Mouse (Mus musculus) liver, embryonic 12.5 days (tissue): ENCODE measurements around the gene Gm34302. TPM values are rescaled to one million over a fixed set of nuclear protein-coding genes. Genes with fewer than 3 reads are reported as not detected.
"Not testable (repeated sequence)": the region's sequence is repeated elsewhere in the genome, so short reads cannot be mapped to it uniquely, and the experiment has no call there.

Experiments
- ATAC-seq: fragments of 200-750 bp; cut with Nextera tagmentation; 2 replicates; pipeline ENCODE4 v1.8.0; 2017; ENCODE audit warnings: moderate number of reproducible peaks, mild to moderate bottlenecking, moderate library complexity
- H3K27ac ChIP-seq: fragments of 300-500 bp; sonication (generic); 2 replicates; pipeline ENCODE4 v1.5.1; 2016; ENCODE audit warnings: mild to moderate bottlenecking
- H3K27me3 ChIP-seq: fragments of 300-500 bp; sonication (generic); replicated peaks from 2 replicates; pipeline ENCODE4 v1.6.1; 2016; ENCODE audit warnings: mild to moderate bottlenecking, moderate library complexity
- H3K36me3 ChIP-seq: fragments of 300-500 bp; sonication (generic); 2 replicates; pipeline ENCODE4 v1.6.1; 2016; ENCODE audit warnings: mild to moderate bottlenecking, moderate library complexity
- H3K4me1 ChIP-seq: fragments of 300-500 bp; sonication (generic); 2 replicates; pipeline ENCODE4 v1.6.1; 2016
- H3K4me2 ChIP-seq: fragments of 300-500 bp; sonication (generic); 2 replicates; pipeline ENCODE4 v1.6.1; 2016; ENCODE audit warnings: mild to moderate bottlenecking, moderate library complexity
- H3K4me3 ChIP-seq: fragments of 300-500 bp; sonication (generic); 2 replicates; pipeline ENCODE4 v1.5.1; 2016; ENCODE audit warnings: mild to moderate bottlenecking, moderate library complexity
- H3K9ac ChIP-seq: fragments of 300-500 bp; sonication (generic); 2 replicates; pipeline ENCODE4 v1.6.1; 2016; ENCODE audit warnings: mild to moderate bottlenecking, moderate library complexity
- H3K9me3 ChIP-seq: fragments of 300-500 bp; sonication (generic); replicated peaks from 2 replicates; pipeline ENCODE4 v1.6.1; 2016; ENCODE audit warnings: mild to moderate bottlenecking, moderate library complexity
- WGBS: fragments of 180-500 bp; shearing (Covaris S2); methylation state at CpG from one replicate; pipeline ENCODE4 v1.1.7; 2016; ENCODE audit not compliant: insufficient replicate concordance; 5-methylcytosine and 5-hydroxymethylcytosine counted together
- polyA plus RNA-seq: library from polyadenylated mRNA; unstranded; fragments of >200 nt; fragmentation: Nextera tagmentation; extraction: Ambion mirVana; gene quantifications from 2 replicates; pipeline ENCODE4 v1.2.1, GENCODE M21; 2016

Gm34302 gene
- polyA plus RNA-seq = not detected in 2 replicates

GRCm38 (mm10) chr3:63483726-63484125, at the start of gene Gm34302:
Gene Gm34302 (minus strand): TSS chr3:63483879.
- Histone ChIP-seq H3K9ac (no peak within 1 kb of the TSS), H3K4me1 (no peaks in the 10 kb centered on the region), H3K9me3 (no peaks in the 10 kb centered on the region), H3K36me3 (no peaks in the 10 kb centered on the region), H3K4me3 (no peak within 1 kb of the TSS), H3K27ac (no peak within 1 kb of the TSS), H3K4me2 (no peak within 1 kb of the TSS), H3K27me3 (no peaks in the 10 kb centered on the region)
- WGBS = 39% methylated on average over 1 of the region's 1 CpGs
- no peak for ATAC-seq

GRCm38 (mm10) chr3:63531847-63532246, 48.2 kb upstream of the Gm34302 start:
- WGBS = 19% methylated on average over 1 of the region's 1 CpGs
- no peaks in the 10 kb centered on the region for H3K4me1 ChIP-seq

GRCm38 (mm10) chr3:63517681-63518080, 34.0 kb upstream of the Gm34302 start:
- Histone ChIP-seq H3K4me1 (no peaks in the 10 kb centered on the region), H3K27ac (no peak overlapping the region), H3K4me2 (no peak overlapping the region), H3K4me3 (no peak overlapping the region), H3K9ac (no peak overlapping the region), H3K36me3 (no peaks in the 10 kb centered on the region), H3K27me3 (no peaks in the 10 kb centered on the region), H3K9me3 (no peaks in the 10 kb centered on the region)
- no peak for ATAC-seq
- 62% methylated on average over 1 of the region's 1 CpGs for WGBS

More at GRCm38 (mm10) chr3:63531847-63532246, 48.2 kb upstream of the Gm34302 start:
- no peak overlapping the region for H3K4me2 ChIP-seq
- H3K9ac ChIP-seq = no peak overlapping the region
- ATAC-seq = no peak
- H3K27ac ChIP-seq = no peak overlapping the region
- no peaks in the 10 kb centered on the region for H3K9me3 ChIP-seq
- H3K27me3 ChIP-seq = no peaks in the 10 kb centered on the region
- H3K36me3 ChIP-seq = no peaks in the 10 kb centered on the region
- H3K4me3 ChIP-seq = no peak overlapping the region

GRCm38 (mm10) chr3:63516279-63516678, 32.6 kb upstream of the Gm34302 start:
- H3K27me3 ChIP-seq, H3K9me3 ChIP-seq, H3K4me3 ChIP-seq, ATAC-seq, H3K4me2 ChIP-seq, H3K36me3 ChIP-seq, H3K4me1 ChIP-seq, H3K27ac ChIP-seq, H3K9ac ChIP-seq: not testable (repeated sequence)
- 84% methylated on average over 3 of the region's 3 CpGs for WGBS

- Histone ChIP-seq H3K9ac (no peak overlapping the region), H3K36me3 (no peaks in the 10 kb centered on the region), H3K4me3 (no peak overlapping the region), H3K9me3 (no peaks in the 10 kb centered on the region), H3K4me1 (no peaks in the 10 kb centered on the region), H3K4me2 (no peak overlapping the region), H3K27me3 (no peaks in the 10 kb centered on the region), H3K27ac (no peak overlapping the region)
- ATAC-seq = no peak
- 71% methylated on average over 6 of the region's 6 CpGs for WGBS
These were observed 27.6 kb upstream of the Gm34302 start for GRCm38 (mm10) chr3:63511316-63511715.

GRCm38 (mm10) chr3:63509484-63509883, 25.8 kb upstream of the Gm34302 start:
- ATAC-seq = no peak
- Histone ChIP-seq H3K27me3 (no peaks in the 10 kb centered on the region), H3K27ac (no peak overlapping the region), H3K4me1 (no peaks in the 10 kb centered on the region), H3K9ac (no peak overlapping the region), H3K4me3 (no peak overlapping the region), H3K9me3 (no peaks in the 10 kb centered on the region), H3K36me3 (no peaks in the 10 kb centered on the region), H3K4me2 (no peak overlapping the region)
- 62% methylated on average over 2 of the region's 2 CpGs for WGBS

- Histone ChIP-seq H3K9ac (no peak overlapping the region), H3K9me3 (no peaks in the 10 kb centered on the region), H3K4me1 (no peaks in the 10 kb centered on the region), H3K4me2 (no peak overlapping the region), H3K27ac (no peak overlapping the region), H3K4me3 (no peak overlapping the region), H3K36me3 (no peaks in the 10 kb centered on the region), H3K27me3 (no peaks in the 10 kb centered on the region)
- 67% methylated on average over 5 of the region's 5 CpGs for WGBS
- ATAC-seq = no peak
These were observed 25.2 kb upstream of the Gm34302 start for GRCm38 (mm10) chr3:63508924-63509323.

GRCm38 (mm10) chr3:63504433-63504832, 20.8 kb upstream of the Gm34302 start:
- H3K9me3 ChIP-seq = no peaks in the 10 kb centered on the region
- H3K36me3 ChIP-seq = no peaks in the 10 kb centered on the region
- 61% methylated on average over 5 of the region's 5 CpGs for WGBS
- no peaks in the 10 kb centered on the region for H3K27me3 ChIP-seq
- H3K4me1 ChIP-seq = no peaks in the 10 kb centered on the region
- H3K9ac ChIP-seq = no peak overlapping the region
- no peak overlapping the region for H3K4me2 ChIP-seq
- H3K4me3 ChIP-seq = no peak overlapping the region
- H3K27ac ChIP-seq = no peak overlapping the region
- ATAC-seq = no peak

- ATAC-seq = no peak
- H3K9ac ChIP-seq = no peak overlapping the region
- no peaks in the 10 kb centered on the region for H3K27me3 ChIP-seq
- H3K36me3 ChIP-seq = no peaks in the 10 kb centered on the region
- no peak overlapping the region for H3K27ac ChIP-seq
- H3K9me3 ChIP-seq = no peaks in the 10 kb centered on the region
- H3K4me3 ChIP-seq = no peak overlapping the region
- WGBS = 53% methylated on average over 5 of the region's 5 CpGs
- H3K4me2 ChIP-seq = no peak overlapping the region
- H3K4me1 ChIP-seq = no peaks in the 10 kb centered on the region
These were observed 11.1 kb upstream of the Gm34302 start for GRCm38 (mm10) chr3:63494625-63495382.

GRCm38 (mm10) chr3:63493563-63493962, 9.9 kb upstream of the Gm34302 start:
- H3K27ac ChIP-seq = no peak overlapping the region

GRCm38 (mm10) chr3:63440426-63441125, 43.1 kb downstream of the Gm34302 start:
- Histone ChIP-seq H3K9me3 (no peaks in the 10 kb centered on the region), H3K4me1 (no peaks in the 10 kb centered on the region), H3K4me2 (no peak overlapping the region), H3K27ac (no peak overlapping the region), H3K36me3 (no peaks in the 10 kb centered on the region), H3K9ac (no peak overlapping the region), H3K27me3 (no peaks in the 10 kb centered on the region), H3K4me3 (no peak overlapping the region)
- 61% methylated on average over 1 of the region's 1 CpGs for WGBS
- no peak for ATAC-seq

More at GRCm38 (mm10) chr3:63493563-63493962, 9.9 kb upstream of the Gm34302 start:
- Histone ChIP-seq H3K27me3 (no peaks in the 10 kb centered on the region), H3K36me3 (no peaks in the 10 kb centered on the region), H3K4me2 (no peak overlapping the region), H3K4me1 (no peaks in the 10 kb centered on the region), H3K9me3 (no peaks in the 10 kb centered on the region), H3K4me3 (no peak overlapping the region), H3K9ac (no peak overlapping the region)
- no peak for ATAC-seq
- 62% methylated on average over 4 of the region's 4 CpGs for WGBS

GRCm38 (mm10) chr3:63439738-63440137, 43.9 kb downstream of the Gm34302 start:
- Histone ChIP-seq H3K4me1 (no peaks in the 10 kb centered on the region), H3K27me3 (no peaks in the 10 kb centered on the region), H3K27ac (no peak overlapping the region), H3K9ac (no peak overlapping the region), H3K4me2 (no peak overlapping the region), H3K9me3 (no peaks in the 10 kb centered on the region), H3K36me3 (no peaks in the 10 kb centered on the region), H3K4me3 (no peak overlapping the region)
- 73% methylated on average over 2 of the region's 2 CpGs for WGBS
- no peak for ATAC-seq
